Mouse (Mus musculus): ENCODE results near the gene Wfikkn2. TPM values are rescaled to one million over a fixed set of nuclear protein-coding genes. Genes with fewer than 3 reads are reported as not detected.

Wfikkn2 gene
- polyA plus RNA-seq, 1 experiment from 2014 or later, result 3.4 TPM

DNA sequence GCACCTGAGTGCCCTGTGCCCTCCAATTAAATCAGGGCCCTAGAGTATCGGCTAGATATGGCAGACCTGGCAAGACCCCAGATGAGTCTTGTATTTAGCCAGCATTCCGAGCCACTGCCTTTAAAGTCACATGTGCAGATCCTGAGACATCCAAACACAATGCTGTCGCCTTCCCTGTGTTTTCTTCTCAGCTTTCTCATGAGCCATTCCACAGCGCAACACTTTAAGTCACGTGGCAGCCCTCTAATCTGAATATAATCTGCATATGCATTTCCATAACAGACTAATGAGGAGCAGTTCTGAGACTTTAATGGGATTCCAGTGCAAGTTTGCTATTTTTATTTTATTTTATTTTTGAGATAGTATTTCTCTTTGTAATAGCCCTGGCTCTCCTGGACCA is 9.9 kb upstream of the Wfikkn2 start:
- Histone ChIP-seq H3K4me2 (no peak overlapping the region), H3K27ac (no peak overlapping the region), H3K9me3 (replicated peaks) (no peaks in the 10 kb centered on the region), H3K9ac (no peak overlapping the region), H3K27me3 (no peaks in the 10 kb centered on the region; the same call in 1 of the 2 replicates), H3K36me3 (no peaks in the 10 kb centered on the region), H3K4me1 (peaks cover 12% of the 10 kb centered on the region), H3K4me3 (replicated peaks) (no peak overlapping the region)
- no peak for ATAC-seq (replicated peaks; ENCODE audit: low FRiP score)
- 76% methylated on average over 5 of the region's 5 CpGs for WGBS

DNA sequence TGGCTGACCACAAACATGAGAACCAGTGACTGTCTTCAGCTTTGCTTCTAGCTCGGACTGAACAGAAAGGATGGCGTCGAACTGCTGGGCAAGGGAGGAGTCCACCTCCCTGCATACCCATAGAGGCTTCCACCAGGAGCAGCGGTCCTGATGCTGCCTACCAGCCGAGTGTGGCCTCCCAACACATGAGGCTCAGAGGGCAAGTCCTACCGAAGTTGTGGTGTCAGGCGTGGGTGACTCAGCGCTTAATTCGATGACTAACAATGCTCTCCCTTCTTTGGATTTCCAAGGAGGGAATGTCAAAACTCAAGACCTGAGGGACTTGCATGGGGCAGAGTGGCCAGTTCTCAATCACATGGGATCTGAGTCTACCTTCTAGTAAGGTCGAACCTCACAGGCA is 7.9 kb upstream of the Wfikkn2 start:
- no peak overlapping the region for H3K27ac ChIP-seq
- no peaks in the 10 kb centered on the region; the same call in 1 of the 2 replicates for H3K27me3 ChIP-seq
- peaks cover 12% of the 10 kb centered on the region for H3K4me1 ChIP-seq
- no peak overlapping the region for H3K9ac ChIP-seq
- 81% methylated on average over 10 of the region's 10 CpGs for WGBS
- ATAC-seq (replicated peaks; ENCODE audit: low FRiP score), result no peak
- no peak overlapping the region for H3K4me2 ChIP-seq
- no peaks in the 10 kb centered on the region for H3K9me3 ChIP-seq (replicated peaks)
- H3K4me3 ChIP-seq (replicated peaks), result no peak overlapping the region
- no peaks in the 10 kb centered on the region for H3K36me3 ChIP-seq

DNA sequence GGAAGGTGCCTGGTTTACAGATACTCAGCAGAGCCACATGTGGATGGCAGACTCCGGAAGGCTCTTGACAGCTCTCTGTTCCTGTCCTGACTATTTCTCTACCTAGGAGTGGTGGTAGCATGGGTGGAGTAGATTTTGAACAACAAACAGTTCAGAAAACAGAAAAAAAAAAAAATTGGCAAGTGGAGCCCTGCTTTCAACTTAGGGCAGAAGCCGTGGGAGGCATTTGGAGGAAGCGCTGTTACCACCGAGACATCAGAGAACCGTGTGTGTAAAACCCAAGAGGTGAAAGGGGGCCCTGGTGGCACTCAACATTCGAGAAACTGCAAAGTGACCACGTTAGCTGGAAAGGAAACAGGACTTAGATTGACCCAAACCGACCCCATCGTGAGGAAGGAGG is 7.4 kb upstream of the Wfikkn2 start:
- H3K4me2 ChIP-seq, result no peak overlapping the region
- WGBS, result 64% methylated on average over 9 of the region's 9 CpGs
- H3K36me3 ChIP-seq, result no peaks in the 10 kb centered on the region
- no peaks in the 10 kb centered on the region; the same call in 1 of the 2 replicates for H3K27me3 ChIP-seq
- H3K4me1 ChIP-seq, result peaks cover 8% of the 10 kb centered on the region
- no peak overlapping the region for H3K9ac ChIP-seq
- no peak overlapping the region for H3K4me3 ChIP-seq (replicated peaks)
- no peaks in the 10 kb centered on the region for H3K9me3 ChIP-seq (replicated peaks)
- ATAC-seq (replicated peaks; ENCODE audit: low FRiP score), result no peak
- H3K27ac ChIP-seq, result no peak overlapping the region

DNA sequence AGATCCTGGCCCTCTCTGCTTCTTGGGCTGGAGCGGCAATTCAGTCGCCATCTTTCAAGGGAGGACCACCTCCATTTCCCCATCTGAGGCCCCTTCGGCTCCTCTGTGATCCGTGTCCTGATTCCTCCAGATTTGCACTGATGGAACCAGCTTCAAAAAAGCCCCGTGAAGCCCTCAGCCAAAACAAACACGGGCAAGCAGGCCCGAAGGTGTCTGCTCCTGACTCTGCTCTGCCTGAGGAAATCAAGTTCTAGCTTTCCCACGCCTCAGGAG is 920 bp upstream of the Wfikkn2 start:
- H3K4me3 ChIP-seq (replicated peaks), result no peak overlapping the region
- H3K27ac ChIP-seq, result peak overlapping the region; percentile 62
- no peak overlapping the region for H3K4me2 ChIP-seq
- H3K4me1 ChIP-seq, result peaks cover 47% of the 10 kb centered on the region
- WGBS, result 30% methylated on average over 8 of the region's 8 CpGs
- no peaks in the 10 kb centered on the region for H3K9me3 ChIP-seq (replicated peaks)
- 0 out of 2 replicates have a peak overlapping the region, but pooled peaks have one; percentile 10 for H3K9ac ChIP-seq
- ATAC-seq (replicated peaks; ENCODE audit: low FRiP score), result no peak
- no peaks in the 10 kb centered on the region for H3K36me3 ChIP-seq
- peaks cover 5% of the 10 kb centered on the region for H3K27me3 ChIP-seq

DNA sequence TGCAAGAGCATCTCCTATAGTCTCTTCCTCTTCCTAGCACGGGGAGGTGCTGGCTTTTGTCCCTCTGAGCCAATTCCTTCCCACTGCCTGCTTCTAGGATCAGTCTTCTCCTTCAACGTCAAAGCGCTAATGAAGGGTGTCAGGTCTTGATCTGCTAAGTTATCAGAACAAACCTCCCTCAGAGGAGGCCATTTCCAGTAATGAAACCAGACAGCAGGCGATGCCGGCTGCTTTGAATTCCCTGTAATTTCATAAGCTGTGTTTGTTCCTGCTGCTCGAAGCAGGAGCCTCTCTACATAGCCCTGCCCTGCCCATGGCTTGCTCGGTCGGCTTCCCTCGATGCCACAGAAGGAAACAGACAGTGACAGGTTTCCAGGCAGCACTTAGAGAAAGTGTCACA is 1.4 kb downstream of the Wfikkn2 start:
- Histone ChIP-seq H3K27me3 (peaks cover 10% of the 10 kb centered on the region), H3K4me3 (replicated peaks) (no peak overlapping the region), H3K9ac (no peak overlapping the region), H3K36me3 (no peaks in the 10 kb centered on the region), H3K4me2 (no peak overlapping the region), H3K9me3 (replicated peaks) (no peaks in the 10 kb centered on the region), H3K27ac (no peak overlapping the region; the same call in 1 of the 2 replicates), H3K4me1 (peaks cover 50% of the 10 kb centered on the region)
- ATAC-seq (replicated peaks; ENCODE audit: low FRiP score), result no peak
- WGBS, result 70% methylated on average over 9 of the region's 9 CpGs

DNA sequence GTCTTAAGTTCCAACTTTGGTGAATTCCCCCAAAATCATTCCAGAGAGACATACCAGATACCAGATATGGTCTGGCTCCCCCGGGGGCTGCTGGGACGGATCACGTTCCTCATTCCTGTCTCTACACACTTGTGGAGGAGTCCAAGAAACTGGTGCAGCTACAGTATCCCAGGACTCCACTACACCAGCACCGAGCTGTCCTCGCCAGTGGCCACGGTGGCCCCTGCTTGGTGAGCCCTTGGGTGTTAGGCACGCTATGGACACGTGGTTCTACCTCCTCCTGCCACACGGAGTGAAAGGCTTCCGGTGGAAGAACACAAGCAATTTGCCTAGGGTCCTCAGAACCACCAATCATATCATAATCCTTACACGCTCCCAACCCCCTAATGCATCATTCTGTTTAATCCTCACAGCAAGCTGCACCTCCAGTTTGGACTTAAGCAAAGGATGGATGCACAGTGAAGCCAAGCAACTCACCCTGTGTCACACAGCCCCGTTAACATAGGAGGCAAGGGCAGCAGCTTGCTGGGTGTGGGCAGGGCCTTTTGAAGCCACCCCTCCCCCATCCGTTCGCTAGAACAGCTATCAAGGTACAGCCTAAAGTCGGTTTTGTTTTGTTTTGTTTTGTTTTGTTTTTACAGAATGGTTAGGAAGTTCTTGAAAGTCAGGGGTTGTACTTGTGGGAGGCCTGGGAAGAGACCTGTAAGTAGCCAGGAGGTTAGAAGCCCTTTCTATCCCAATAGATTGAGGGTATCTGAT is 2.2 kb downstream of the Wfikkn2 start:
- Histone ChIP-seq H3K36me3 (no peaks in the 10 kb centered on the region), H3K4me1 (peaks cover 50% of the 10 kb centered on the region), H3K4me3 (replicated peaks) (peak overlapping the region; percentile 31), H3K4me2 (peak overlapping the region; percentile 68), H3K27ac (peak overlapping the region; percentile 71), H3K9me3 (replicated peaks) (no peaks in the 10 kb centered on the region), H3K27me3 (peaks cover 10% of the 10 kb centered on the region), H3K9ac (peak overlapping the region; percentile 21; the same call in 1 of the 2 replicates)
- WGBS, result 22% methylated on average over 15 of the region's 15 CpGs
- ATAC-seq (replicated peaks; ENCODE audit: low FRiP score), result peak; percentile 44; the same call in 1 of the 2 replicates

DNA sequence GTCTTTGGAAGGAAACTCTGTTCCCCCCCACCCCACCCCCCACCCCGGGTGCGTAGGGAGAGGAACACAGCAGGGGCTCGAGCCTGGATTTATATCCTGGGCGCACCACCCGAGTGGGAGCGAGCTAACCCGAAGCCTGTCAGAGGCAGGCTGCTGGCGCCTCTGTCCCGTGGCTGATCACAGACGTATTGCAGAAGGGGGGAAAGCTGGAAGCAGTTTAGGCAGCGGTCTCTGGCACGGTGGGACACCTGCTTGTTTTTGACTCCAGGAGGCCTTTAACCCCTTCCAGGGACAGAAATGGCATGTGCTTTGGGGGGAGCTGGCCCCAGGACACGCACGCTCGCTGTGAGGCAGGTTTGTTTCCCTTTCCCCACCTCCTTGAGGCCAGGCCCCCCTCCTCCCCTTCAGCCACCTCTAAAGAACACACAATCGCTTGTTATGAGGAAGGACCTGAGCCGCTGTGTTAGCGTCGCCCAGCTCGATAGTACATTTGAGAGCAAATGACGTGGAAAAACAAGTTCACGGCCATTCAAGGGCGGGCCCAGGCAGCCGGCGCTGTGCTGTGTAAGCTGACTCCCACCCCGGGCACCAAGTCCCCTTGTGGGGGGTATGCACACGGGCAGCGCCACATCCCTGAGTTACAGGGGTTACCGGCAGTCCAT is 2.9 kb downstream of the Wfikkn2 start:
- Histone ChIP-seq H3K4me1 (peaks cover 50% of the 10 kb centered on the region), H3K27me3 (peaks cover 10% of the 10 kb centered on the region), H3K36me3 (no peaks in the 10 kb centered on the region), H3K9ac (peak overlapping the region; percentile 21; the same call in 1 of the 2 replicates), H3K4me2 (peak overlapping the region; percentile 68), H3K4me3 (replicated peaks) (peak overlapping the region; percentile 31), H3K27ac (peak overlapping the region; percentile 71), H3K9me3 (replicated peaks) (no peaks in the 10 kb centered on the region)
- 3% methylated on average over 29 of the region's 29 CpGs for WGBS
- peak; percentile 72 for ATAC-seq (replicated peaks; ENCODE audit: low FRiP score)

DNA sequence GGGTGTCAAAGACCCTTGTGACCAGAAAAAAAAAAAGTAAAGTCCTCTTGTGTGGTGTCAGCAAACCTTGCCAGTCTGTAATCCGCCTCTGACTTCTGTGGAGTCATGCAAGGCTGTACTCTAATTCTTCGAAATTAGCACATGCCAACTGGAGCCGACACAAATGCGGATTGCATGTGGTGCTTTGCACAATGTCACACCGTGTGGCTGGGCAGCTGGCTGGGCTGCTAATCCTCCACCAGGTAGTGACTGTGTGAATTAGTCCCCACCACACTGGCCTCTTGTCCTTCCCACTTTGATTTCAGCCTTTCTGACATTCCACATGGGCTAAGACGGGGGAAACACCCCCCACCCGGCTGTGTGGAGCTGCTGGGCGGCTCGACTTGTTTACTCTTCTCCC is 6.1 kb downstream of the Wfikkn2 start:
- H3K4me3 ChIP-seq (replicated peaks), result no peak overlapping the region
- peaks cover 33% of the 10 kb centered on the region for H3K4me1 ChIP-seq
- no peak overlapping the region for H3K27ac ChIP-seq
- no peak for ATAC-seq (replicated peaks; ENCODE audit: low FRiP score)
- no peak overlapping the region for H3K4me2 ChIP-seq
- no peaks in the 10 kb centered on the region for H3K9me3 ChIP-seq (replicated peaks)
- H3K9ac ChIP-seq, result no peak overlapping the region
- WGBS, result 47% methylated on average over 9 of the region's 9 CpGs
- H3K27me3 ChIP-seq, result peaks cover 10% of the 10 kb centered on the region
- no peaks in the 10 kb centered on the region for H3K36me3 ChIP-seq

DNA sequence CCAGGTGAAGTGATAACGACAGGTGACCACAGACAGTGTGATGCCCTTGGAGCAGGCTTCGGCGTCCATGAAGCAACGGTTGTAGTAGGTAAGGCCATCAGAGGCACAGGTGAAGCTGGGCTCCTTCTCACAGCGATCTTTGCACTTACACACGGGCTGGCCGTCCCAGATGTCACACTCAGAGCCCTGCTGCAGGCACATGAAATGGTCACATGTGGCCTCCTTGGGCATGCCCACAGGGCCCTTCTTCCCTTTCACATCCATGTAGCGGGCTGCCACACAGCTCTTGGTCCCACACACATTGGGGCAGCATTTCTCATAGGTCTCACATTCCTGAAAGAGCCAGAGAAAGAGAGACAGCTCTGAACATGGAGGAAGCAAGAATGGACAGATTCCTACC is 7.0 kb downstream of the Wfikkn2 start:
- H3K9me3 ChIP-seq (replicated peaks), result no peaks in the 10 kb centered on the region
- peaks cover 10% of the 10 kb centered on the region for H3K27me3 ChIP-seq
- ATAC-seq (replicated peaks; ENCODE audit: low FRiP score), result no peak
- H3K27ac ChIP-seq, result no peak overlapping the region
- H3K36me3 ChIP-seq, result no peaks in the 10 kb centered on the region
- no peak overlapping the region for H3K4me3 ChIP-seq (replicated peaks)
- 96% methylated on average over 8 of the region's 8 CpGs for WGBS
- H3K9ac ChIP-seq, result no peak overlapping the region
- H3K4me2 ChIP-seq, result no peak overlapping the region
- peaks cover 27% of the 10 kb centered on the region for H3K4me1 ChIP-seq

DNA sequence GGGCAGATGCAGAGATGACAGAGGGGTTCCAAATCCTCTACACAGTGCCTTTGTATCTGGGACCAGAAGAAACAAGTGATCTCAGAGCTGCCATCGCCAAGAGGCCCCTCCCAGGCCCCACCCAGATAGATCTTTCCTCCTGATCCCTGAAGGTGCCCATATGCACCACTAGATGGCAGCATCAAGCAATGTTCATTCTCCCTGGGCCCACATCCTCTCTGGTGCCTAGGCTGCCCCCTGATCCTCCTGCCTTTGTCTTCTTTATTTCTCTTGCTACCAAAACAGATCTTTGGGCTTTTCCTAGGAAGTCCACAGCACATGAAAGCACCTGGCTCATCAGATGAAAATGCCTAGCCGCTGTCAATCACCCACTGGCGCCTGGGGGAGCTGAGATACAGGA is 9.7 kb downstream of the Wfikkn2 start:
- 33% methylated on average over 3 of the region's 3 CpGs for WGBS

DNA sequence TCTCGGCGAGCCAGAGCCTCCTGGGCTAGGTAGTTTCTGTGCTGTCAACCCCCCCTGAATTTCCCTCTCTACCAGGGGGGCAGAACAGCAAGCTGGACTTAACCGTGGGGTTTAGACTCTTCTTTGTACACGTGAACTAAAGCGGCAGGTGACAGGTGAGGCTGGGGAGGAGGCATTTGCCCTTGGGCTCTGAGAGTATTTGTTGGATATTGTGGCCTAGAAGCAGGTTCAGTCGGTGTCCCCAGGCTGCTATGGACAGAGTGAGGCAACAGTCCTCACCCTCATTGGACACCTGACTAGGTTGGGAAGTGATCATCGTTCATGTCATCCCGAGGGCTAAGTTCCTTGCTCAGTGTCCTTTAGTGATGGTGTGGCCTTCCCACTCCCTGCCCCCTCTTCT is 10.9 kb downstream of the Wfikkn2 start:
- WGBS, result 91% methylated on average over 8 of the region's 8 CpGs
- Histone ChIP-seq H3K4me1 (peaks cover 15% of the 10 kb centered on the region), H3K9me3 (replicated peaks) (no peaks in the 10 kb centered on the region), H3K27me3 (no peaks in the 10 kb centered on the region; the same call in 1 of the 2 replicates), H3K9ac (no peak overlapping the region), H3K36me3 (no peaks in the 10 kb centered on the region), H3K4me3 (replicated peaks) (no peak overlapping the region), H3K27ac (no peak overlapping the region), H3K4me2 (no peak overlapping the region)
- no peak for ATAC-seq (replicated peaks; ENCODE audit: low FRiP score)

More for the DNA sequence above, 9.7 kb downstream of the Wfikkn2 start:
- H3K27me3 ChIP-seq, result no peaks in the 10 kb centered on the region; the same call in 1 of the 2 replicates
- no peak overlapping the region; the same call in 1 of the 2 replicates for H3K27ac ChIP-seq
- H3K4me1 ChIP-seq, result peaks cover 16% of the 10 kb centered on the region
- no peaks in the 10 kb centered on the region for H3K9me3 ChIP-seq (replicated peaks)
- ATAC-seq (replicated peaks; ENCODE audit: low FRiP score), result peak; percentile 86
- 0 out of 2 replicates have a peak overlapping the region, but pooled peaks have one; percentile 30 for H3K4me2 ChIP-seq
- H3K4me3 ChIP-seq (replicated peaks), result no peak overlapping the region
- H3K9ac ChIP-seq, result no peak overlapping the region
- no peaks in the 10 kb centered on the region for H3K36me3 ChIP-seq

DNA sequence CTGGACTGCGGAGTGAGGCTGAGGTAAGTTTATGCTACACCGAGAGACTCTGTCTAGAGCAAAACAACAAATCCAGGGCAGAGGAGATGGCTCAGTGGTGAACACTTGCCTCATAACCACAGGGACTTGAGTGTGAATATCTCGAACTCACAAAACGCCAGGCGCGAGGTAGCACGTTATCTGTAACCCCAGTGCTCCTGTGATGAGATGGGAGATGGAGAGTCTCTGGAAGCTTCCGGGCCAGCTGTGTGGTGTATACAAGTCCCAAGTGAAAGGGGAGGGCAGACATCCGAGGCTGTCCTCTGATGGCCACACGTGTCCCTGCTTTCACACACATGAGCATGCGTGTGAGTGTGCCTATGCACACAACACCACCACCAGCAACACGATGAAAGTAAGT is 11.4 kb downstream of the Wfikkn2 start:
- 91% methylated on average over 12 of the region's 12 CpGs for WGBS
- H3K4me1 ChIP-seq, result peaks cover 13% of the 10 kb centered on the region

More for the DNA sequence above, 11.4 kb downstream of the Wfikkn2 start:
- H3K9me3 ChIP-seq (replicated peaks), result no peaks in the 10 kb centered on the region
- H3K27me3 ChIP-seq, result no peaks in the 10 kb centered on the region; the same call in 1 of the 2 replicates
- no peaks in the 10 kb centered on the region for H3K36me3 ChIP-seq
- H3K27ac ChIP-seq, result no peak overlapping the region
- no peak overlapping the region for H3K4me3 ChIP-seq (replicated peaks)
- no peak overlapping the region for H3K9ac ChIP-seq
- no peak overlapping the region for H3K4me2 ChIP-seq
- ATAC-seq (replicated peaks; ENCODE audit: low FRiP score), result no peak
